Mouse (Mus musculus): ENCODE results near the gene 3110082I17Rik.

Gene 3110082I17Rik

DNA sequence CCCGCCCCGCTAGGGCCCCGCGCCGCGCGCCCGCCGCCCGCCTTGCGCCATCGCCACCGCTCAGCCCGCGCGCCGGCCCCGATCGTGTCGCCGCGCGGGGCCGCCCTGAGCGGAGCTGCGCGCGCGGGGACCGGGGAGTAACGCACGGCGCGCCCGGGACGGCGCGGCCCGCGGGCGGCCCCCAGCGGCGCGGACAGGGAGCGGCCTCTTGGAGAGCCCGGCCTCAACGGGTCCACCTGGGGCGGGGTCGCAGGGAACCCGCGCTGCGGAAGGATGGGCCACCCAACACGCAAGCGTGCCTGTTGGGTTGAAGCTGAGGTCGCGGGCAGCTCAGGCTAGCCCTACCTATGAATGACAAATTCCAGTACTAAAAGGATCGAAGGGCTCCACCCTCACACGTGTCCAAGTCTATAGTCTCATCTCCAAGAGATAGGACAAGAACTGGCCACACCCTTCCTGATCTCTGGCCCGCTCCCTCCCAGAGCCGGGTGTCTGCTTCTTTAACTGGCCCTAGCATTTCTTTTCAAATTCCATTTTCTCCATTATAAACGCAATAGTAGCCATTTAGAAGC lies 134.8 kb downstream of the 3110082I17Rik start, which contains the start of gene Adap1:
TSS of gene Adap1 (minus strand) at position 228 of the 572 bp plus-strand sequence.
- no peak for DNase-seq (ENCODE audit: extremely low spot score)

GRCm38 (mm10) chr5:139324691-139325394 lies 135.5 kb downstream of the 3110082I17Rik start:
- no peak for DNase-seq (ENCODE audit: extremely low spot score)

GRCm38 (mm10) chr5:139324045-139324491 lies 136.3 kb downstream of the 3110082I17Rik start:
- DNase-seq (ENCODE audit: extremely low spot score): no peak

GRCm38 (mm10) chr5:139323260-139323924 lies 136.9 kb downstream of the 3110082I17Rik start:
- DNase-seq (ENCODE audit: extremely low spot score): no peak

- no peak for DNase-seq (ENCODE audit: extremely low spot score)
These were observed 139.0 kb downstream of the 3110082I17Rik start for GRCm38 (mm10) chr5:139321331-139321730.

DNA sequence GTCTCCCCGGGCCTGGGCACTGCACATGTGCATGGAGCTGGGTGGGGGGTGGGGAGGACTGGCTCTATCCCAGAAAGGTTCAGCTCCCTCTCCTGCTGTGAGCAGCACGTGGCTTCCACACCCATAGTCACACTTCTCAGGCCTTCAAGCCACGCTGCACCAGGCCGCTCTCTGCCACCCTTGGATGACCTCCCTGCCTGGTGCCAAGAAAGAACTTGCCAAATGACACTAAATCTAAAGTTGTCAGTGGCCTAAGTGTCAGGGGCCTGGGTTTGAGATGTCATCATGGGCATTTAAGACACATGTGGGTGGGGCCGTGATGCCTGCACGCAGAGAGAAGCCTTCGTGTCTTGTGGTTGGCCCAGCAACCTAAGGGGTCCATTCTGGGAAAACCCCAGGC lies 139.9 kb downstream of the 3110082I17Rik start:
- DNase-seq (ENCODE audit: extremely low spot score): no peak

DNA sequence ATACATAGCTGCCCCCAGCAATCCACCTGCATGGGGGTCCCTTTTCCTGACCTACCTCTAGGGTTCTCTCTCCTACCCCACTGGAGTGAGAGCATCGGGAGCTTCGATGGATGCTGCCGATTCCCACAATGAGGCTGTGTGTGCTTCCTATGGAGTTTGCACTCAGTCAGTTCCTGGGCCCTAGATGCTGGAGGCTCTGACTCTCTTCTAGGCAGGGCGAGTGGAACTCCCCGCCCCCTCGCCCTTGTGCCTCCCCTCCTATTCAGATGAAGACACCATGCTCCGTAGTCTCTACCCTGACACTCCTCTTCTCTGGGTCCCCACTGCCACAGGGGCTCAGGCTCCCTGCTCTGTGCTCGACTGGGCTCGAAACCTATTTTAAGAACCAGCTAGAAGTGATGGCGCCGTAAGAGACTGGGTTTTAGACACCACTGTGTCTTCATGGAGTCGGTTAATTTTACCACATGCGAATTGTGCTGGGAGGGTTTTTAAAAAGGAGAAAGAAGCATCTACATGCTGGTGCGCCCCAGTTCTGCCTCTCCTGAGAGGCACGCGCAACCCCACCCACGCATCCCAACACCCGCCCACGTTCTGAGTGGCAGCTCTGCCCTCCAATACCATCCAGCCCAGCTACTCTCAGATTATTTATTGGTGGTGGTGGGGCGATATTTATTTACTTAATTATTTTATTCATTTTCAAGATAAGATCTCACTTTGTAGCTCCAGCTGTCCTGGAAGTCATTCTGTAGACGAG lies 142.4 kb downstream of the 3110082I17Rik start:
- no peak for DNase-seq (ENCODE audit: extremely low spot score)

GRCm38 (mm10) chr5:139316982-139317675 lies 143.2 kb downstream of the 3110082I17Rik start:
- DNase-seq (ENCODE audit: extremely low spot score): no peak

- no peak for DNase-seq (ENCODE audit: extremely low spot score)
These were observed 145.2 kb downstream of the 3110082I17Rik start for GRCm38 (mm10) chr5:139314941-139315642.

DNA sequence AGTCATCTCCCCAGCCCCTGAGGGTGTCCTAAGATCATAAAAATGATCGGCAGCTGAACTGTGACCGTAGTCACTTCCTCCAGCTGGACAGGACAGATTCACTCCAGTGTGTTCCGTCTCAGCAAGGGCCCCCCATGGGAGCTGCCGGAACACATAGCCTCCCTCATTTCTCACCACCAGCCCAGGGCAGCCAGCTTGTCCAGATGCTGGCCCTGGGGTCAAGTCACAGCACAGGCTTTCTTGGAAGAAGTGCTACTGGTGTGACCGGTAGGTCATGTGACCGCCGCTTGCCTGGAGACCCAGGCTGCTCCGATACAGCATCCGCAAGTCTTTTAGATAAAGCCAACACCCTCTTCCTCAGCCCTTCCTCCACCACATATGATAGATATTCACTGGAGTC lies 146.8 kb downstream of the 3110082I17Rik start:
- no peak for DNase-seq (ENCODE audit: extremely low spot score)

DNA sequence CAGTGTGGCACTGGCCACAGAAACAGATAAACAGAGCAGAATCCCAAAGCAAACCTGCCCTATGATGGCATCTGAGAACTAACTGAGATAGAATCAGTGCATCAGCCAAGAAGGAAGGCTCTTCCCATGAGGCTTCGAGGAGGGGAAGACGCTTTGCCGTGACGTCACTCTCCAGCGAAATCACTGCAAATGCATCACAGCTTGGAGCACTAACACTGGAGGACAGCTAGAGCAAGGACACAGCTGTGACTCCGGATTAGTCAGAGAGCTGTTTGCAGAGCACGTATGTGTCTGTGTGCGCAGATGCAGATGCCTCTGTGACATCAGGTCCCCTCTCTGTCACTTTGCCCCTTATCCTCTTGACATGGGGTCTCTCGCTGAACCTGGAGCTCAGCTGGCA lies 148.5 kb downstream of the 3110082I17Rik start:
- no peak for DNase-seq (ENCODE audit: extremely low spot score)

GRCm38 (mm10) chr5:139310477-139310876 lies 149.8 kb downstream of the 3110082I17Rik start:
- DNase-seq (ENCODE audit: extremely low spot score): no peak

GRCm38 (mm10) chr5:139309946-139310345 lies 150.4 kb downstream of the 3110082I17Rik start:
- DNase-seq (ENCODE audit: extremely low spot score): no peak

Data from embryo, embryonic 9.5 days (tissue).